Mouse (Mus musculus) embryonic facial prominence, embryonic 10.5 days (tissue): ENCODE data around the gene Prkch. TPM values are rescaled to one million over a fixed set of nuclear protein-coding genes. Genes with fewer than 3 reads are reported as not detected.

Experiments
- DNase-seq: peaks from one replicate; pipeline ENCODE4 v3.0.0-alpha.2; 2017; ENCODE audit warnings: low spot score
- H3K27ac ChIP-seq: fragments of 300-500 bp; sonication (generic); replicated peaks from 2 replicates; pipeline ENCODE4 v1.5.1; 2016; ENCODE audit warnings: mild to moderate bottlenecking
- H3K27me3 ChIP-seq: fragments of 300-500 bp; sonication (generic); replicated peaks from 2 replicates; pipeline ENCODE4 v1.6.1; 2016; ENCODE audit warnings: low read depth, mild to moderate bottlenecking; ENCODE audit not compliant: poor library complexity, severe bottlenecking
- H3K36me3 ChIP-seq: fragments of 300-500 bp; sonication (generic); replicated peaks from 2 replicates; pipeline ENCODE4 v1.6.1; 2016; ENCODE audit warnings: mild to moderate bottlenecking, moderate library complexity
- H3K4me1 ChIP-seq: fragments of 300-500 bp; sonication (generic); 2 replicates; pipeline ENCODE4 v1.6.1; 2016
- H3K4me3 ChIP-seq: fragments of 300-500 bp; sonication (generic); 2 replicates; pipeline ENCODE4 v1.5.1; 2016; ENCODE audit warnings: mild to moderate bottlenecking, moderate library complexity
- H3K9me3 ChIP-seq: fragments of 300-500 bp; sonication (generic); 2 replicates; pipeline ENCODE4 v1.6.1; 2016; ENCODE audit warnings: mild to moderate bottlenecking
- WGBS: fragments of 180-500 bp; shearing (Covaris S2); methylation state at CpG from one replicate; pipeline ENCODE4 v1.1.7; 2016; 5-methylcytosine and 5-hydroxymethylcytosine counted together
- polyA plus RNA-seq: library from polyadenylated mRNA; unstranded; fragments of >200 nt; fragmentation: Nextera tagmentation; extraction: Ambion mirVana; gene quantifications from 2 replicates; pipeline ENCODE4 v1.2.1, GENCODE M21; 2016

Prkch gene
- polyA plus RNA-seq, 1 experiment from 2014 or later: 6.7 TPM

- Histone ChIP-seq H3K27ac (no peak overlapping the region; the same call in 1 of the 2 replicates), H3K27me3 (no peaks in the 10 kb centered on the region), H3K4me1 (peaks cover 22% of the 10 kb centered on the region), H3K36me3 (no peaks in the 10 kb centered on the region), H3K9me3 (no peaks in the 10 kb centered on the region), H3K4me3 (no peak overlapping the region)
- DNase-seq: no peak
- 54% methylated on average over 13 of the region's 13 CpGs for WGBS
Observed at GRCm38 (mm10) chr12:73607381-73608064, 22.9 kb downstream of the Prkch start.

- DNase-seq: no peak
- H3K9me3 ChIP-seq: no peaks in the 10 kb centered on the region
- peaks cover 22% of the 10 kb centered on the region for H3K4me1 ChIP-seq
- H3K27ac ChIP-seq: no peak overlapping the region; the same call in 1 of the 2 replicates
- no peaks in the 10 kb centered on the region for H3K36me3 ChIP-seq
- 14% methylated on average over 4 of the region's 4 CpGs for WGBS
- H3K4me3 ChIP-seq: no peak overlapping the region
- H3K27me3 ChIP-seq: no peaks in the 10 kb centered on the region
Observed at GRCm38 (mm10) chr12:73608065-73608397, 23.4 kb downstream of the Prkch start.

- WGBS: 89% methylated on average over 3 of the region's 3 CpGs
- no peak overlapping the region for H3K4me3 ChIP-seq
Observed at GRCm38 (mm10) chr12:73609262-73609661, 24.7 kb downstream of the Prkch start.

GRCm38 (mm10) chr12:73609676-73610545, 25.3 kb downstream of the Prkch start:
- Histone ChIP-seq H3K27me3 (no peaks in the 10 kb centered on the region), H3K9me3 (no peaks in the 10 kb centered on the region), H3K27ac (no peak overlapping the region), H3K36me3 (no peaks in the 10 kb centered on the region), H3K4me1 (peaks cover 22% of the 10 kb centered on the region), H3K4me3 (no peak overlapping the region)
- 89% methylated on average over 18 of the region's 18 CpGs for WGBS
- DNase-seq: no peak

More at GRCm38 (mm10) chr12:73609262-73609661, 24.7 kb downstream of the Prkch start:
- Histone ChIP-seq H3K9me3 (no peaks in the 10 kb centered on the region), H3K27me3 (no peaks in the 10 kb centered on the region), H3K4me1 (peaks cover 22% of the 10 kb centered on the region), H3K27ac (no peak overlapping the region), H3K36me3 (no peaks in the 10 kb centered on the region)
- DNase-seq: no peak

GRCm38 (mm10) chr12:73610831-73611370, 26.3 kb downstream of the Prkch start:
- H3K9me3 ChIP-seq: no peaks in the 10 kb centered on the region
- WGBS: 83% methylated on average over 8 of the region's 8 CpGs
- H3K36me3 ChIP-seq: no peaks in the 10 kb centered on the region
- peaks cover 22% of the 10 kb centered on the region for H3K4me1 ChIP-seq
- H3K27me3 ChIP-seq: no peaks in the 10 kb centered on the region
- H3K4me3 ChIP-seq: no peak overlapping the region
- no peak for DNase-seq
- H3K27ac ChIP-seq: no peak overlapping the region

- H3K27me3 ChIP-seq: no peaks in the 10 kb centered on the region
- 81% methylated on average over 3 of the region's 3 CpGs for WGBS
- no peak overlapping the region for H3K27ac ChIP-seq
- peaks cover 26% of the 10 kb centered on the region for H3K4me1 ChIP-seq
- no peak for DNase-seq
- no peaks in the 10 kb centered on the region for H3K36me3 ChIP-seq
- no peaks in the 10 kb centered on the region for H3K9me3 ChIP-seq
- no peak overlapping the region for H3K4me3 ChIP-seq
Observed at GRCm38 (mm10) chr12:73611741-73612140, 27.1 kb downstream of the Prkch start.

- no peaks in the 10 kb centered on the region for H3K36me3 ChIP-seq
- DNase-seq: no peak
- H3K4me3 ChIP-seq: no peak overlapping the region
- H3K4me1 ChIP-seq: peaks cover 20% of the 10 kb centered on the region
- no peak overlapping the region for H3K27ac ChIP-seq
- H3K9me3 ChIP-seq: no peaks in the 10 kb centered on the region
- 82% methylated on average over 6 of the region's 6 CpGs for WGBS
- H3K27me3 ChIP-seq: no peaks in the 10 kb centered on the region
Observed at GRCm38 (mm10) chr12:73613183-73613582, 28.6 kb downstream of the Prkch start.

GRCm38 (mm10) chr12:73617652-73618051, 33.1 kb downstream of the Prkch start:
- peaks cover 9% of the 10 kb centered on the region for H3K4me1 ChIP-seq
- H3K9me3 ChIP-seq: no peaks in the 10 kb centered on the region
- no peaks in the 10 kb centered on the region for H3K27me3 ChIP-seq
- WGBS: 46% methylated on average over 10 of the region's 10 CpGs
- DNase-seq: peak; percentile 49
- no peak overlapping the region for H3K27ac ChIP-seq
- no peak overlapping the region for H3K4me3 ChIP-seq
- H3K36me3 ChIP-seq: no peaks in the 10 kb centered on the region

- no peak for DNase-seq
- H3K27me3 ChIP-seq: no peaks in the 10 kb centered on the region
- 92% methylated on average over 6 of the region's 6 CpGs for WGBS
- H3K4me1 ChIP-seq: peaks cover 3% of the 10 kb centered on the region
- H3K27ac ChIP-seq: no peak overlapping the region
- no peaks in the 10 kb centered on the region for H3K9me3 ChIP-seq
- no peak overlapping the region for H3K4me3 ChIP-seq
- no peaks in the 10 kb centered on the region for H3K36me3 ChIP-seq
Observed at GRCm38 (mm10) chr12:73625277-73626032, 40.9 kb downstream of the Prkch start.

- no peaks in the 10 kb centered on the region for H3K36me3 ChIP-seq
Observed at GRCm38 (mm10) chr12:73627902-73628301, 43.3 kb downstream of the Prkch start.

GRCm38 (mm10) chr12:73630596-73630995, 46.0 kb downstream of the Prkch start:
- peaks cover 26% of the 10 kb centered on the region for H3K4me1 ChIP-seq
- H3K27ac ChIP-seq: no peak overlapping the region; the same call in 1 of the 2 replicates
- H3K27me3 ChIP-seq: no peaks in the 10 kb centered on the region
- H3K36me3 ChIP-seq: no peaks in the 10 kb centered on the region
- 45% methylated on average over 11 of the region's 11 CpGs for WGBS
- H3K4me3 ChIP-seq: no peak overlapping the region
- no peaks in the 10 kb centered on the region for H3K9me3 ChIP-seq
- DNase-seq: no peak

More at GRCm38 (mm10) chr12:73627902-73628301, 43.3 kb downstream of the Prkch start:
- Histone ChIP-seq H3K27me3 (no peaks in the 10 kb centered on the region), H3K4me1 (peaks cover 22% of the 10 kb centered on the region), H3K4me3 (no peak overlapping the region), H3K27ac (no peak overlapping the region), H3K9me3 (no peaks in the 10 kb centered on the region)
- 93% methylated on average over 14 of the region's 14 CpGs for WGBS
- DNase-seq: no peak

GRCm38 (mm10) chr12:73631148-73631547, 46.6 kb downstream of the Prkch start:
- Histone ChIP-seq H3K4me3 (no peak overlapping the region), H3K4me1 (peaks cover 26% of the 10 kb centered on the region), H3K27ac (no peak overlapping the region), H3K36me3 (no peaks in the 10 kb centered on the region), H3K9me3 (no peaks in the 10 kb centered on the region), H3K27me3 (no peaks in the 10 kb centered on the region)
- 59% methylated on average over 11 of the region's 11 CpGs for WGBS
- DNase-seq: no peak
